Mouse (Mus musculus) hindbrain, embryonic 10.5 days (tissue): ENCODE data around the gene Kcng1. TPM values are rescaled to one million over a fixed set of nuclear protein-coding genes. Genes with fewer than 3 reads are reported as not detected.

Source experiments
- DNase-seq: peaks from one replicate; pipeline ENCODE4 v3.0.0-alpha.2; 2017; ENCODE audit warnings: low spot score
- H3K27ac ChIP-seq: fragments of 300-500 bp; sonication (generic); 2 replicates; pipeline ENCODE4 v1.5.1; 2016; ENCODE audit warnings: mild to moderate bottlenecking, moderate library complexity
- H3K27me3 ChIP-seq: fragments of 300-500 bp; sonication (generic); 2 replicates; pipeline ENCODE4 v1.6.1; 2016; ENCODE audit warnings: mild to moderate bottlenecking; ENCODE audit not compliant: poor library complexity, insufficient read depth, severe bottlenecking
- H3K36me3 ChIP-seq: fragments of 300-500 bp; sonication (generic); 2 replicates; pipeline ENCODE4 v1.6.1; 2016; ENCODE audit warnings: mild to moderate bottlenecking, moderate library complexity
- H3K4me1 ChIP-seq: fragments of 300-500 bp; sonication (generic); replicated peaks from 2 replicates; pipeline ENCODE4 v1.6.1; 2016; ENCODE audit warnings: mild to moderate bottlenecking
- H3K4me3 ChIP-seq: fragments of 300-500 bp; sonication (generic); 2 replicates; pipeline ENCODE4 v1.5.1; 2016; ENCODE audit warnings: mild to moderate bottlenecking, moderate library complexity
- H3K9me3 ChIP-seq: fragments of 300-500 bp; sonication (generic); 2 replicates; pipeline ENCODE4 v1.6.1; 2016; ENCODE audit warnings: mild to moderate bottlenecking, moderate library complexity
- WGBS: fragments of 180-500 bp; shearing (Covaris S2); methylation state at CpG from one replicate; pipeline ENCODE4 v1.1.7; 2016; 5-methylcytosine and 5-hydroxymethylcytosine counted together
- polyA plus RNA-seq: library from polyadenylated mRNA; unstranded; fragments of >200 nt; fragmentation: Nextera tagmentation; extraction: Ambion mirVana; gene quantifications from 2 replicates; pipeline ENCODE4 v1.2.1, GENCODE M21; 2016

The Kcng1 gene
- polyA plus RNA-seq, 1 experiment from 2014 or later = 2.2 TPM

DNA sequence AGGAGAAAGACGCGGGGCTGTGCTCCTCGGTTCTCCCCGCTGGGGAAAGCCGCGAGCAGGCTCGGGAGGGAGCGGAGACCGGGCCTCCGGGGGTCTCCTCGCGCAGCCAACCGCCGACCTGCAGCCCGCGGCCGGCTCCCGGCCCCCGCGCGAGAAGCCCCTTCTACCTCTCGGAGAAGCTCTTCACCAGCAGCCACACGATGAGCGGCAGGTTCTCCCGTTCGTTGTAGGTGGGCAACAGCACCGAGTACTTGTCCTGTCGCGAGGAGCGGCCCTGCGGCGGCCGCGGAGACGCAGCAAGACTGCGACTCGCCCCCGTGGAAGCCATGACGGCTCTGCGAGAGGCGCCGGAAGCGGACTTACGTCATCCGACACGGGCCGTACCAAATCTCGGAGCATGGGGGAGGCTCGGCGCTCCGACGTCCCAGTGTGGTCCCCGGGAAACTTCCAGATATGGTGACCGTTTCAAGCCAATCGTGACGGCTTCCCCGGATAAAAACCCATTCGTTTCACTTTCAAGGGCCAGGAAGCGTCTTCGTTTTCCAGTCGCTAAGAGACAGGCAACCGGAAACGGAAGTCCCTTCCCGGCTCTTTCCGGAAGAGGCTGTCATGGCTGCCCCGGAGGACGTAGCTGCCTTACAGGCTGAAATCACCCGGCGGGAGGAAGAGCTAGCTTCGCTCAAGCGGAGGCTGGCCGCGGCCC, 51.4 kb downstream of the Kcng1 start, which contains the start of the genes Gm20716, Dpm1 and Mocs3:
Gm20716 (minus strand) TSS at position 339 of the 703 bp plus-strand sequence.
Dpm1 (minus strand) TSS at position 566 of the 703 bp plus-strand sequence.
Mocs3 (plus strand) TSS at position 597 of the 703 bp plus-strand sequence.
- Histone ChIP-seq H3K4me3 (peak within 1 kb of the TSS; percentile 100), H3K4me1 (peaks cover 37% of the 10 kb centered on the region), H3K27me3 (no peaks in the 10 kb centered on the region), H3K27ac (peak within 1 kb of the TSS; percentile 98), H3K36me3 (peaks cover 60% of the 10 kb centered on the region), H3K9me3 (no peaks in the 10 kb centered on the region)
- DNase-seq = peak; percentile 92
- under 1% methylated on average over 73 of the region's 73 CpGs for WGBS

DNA sequence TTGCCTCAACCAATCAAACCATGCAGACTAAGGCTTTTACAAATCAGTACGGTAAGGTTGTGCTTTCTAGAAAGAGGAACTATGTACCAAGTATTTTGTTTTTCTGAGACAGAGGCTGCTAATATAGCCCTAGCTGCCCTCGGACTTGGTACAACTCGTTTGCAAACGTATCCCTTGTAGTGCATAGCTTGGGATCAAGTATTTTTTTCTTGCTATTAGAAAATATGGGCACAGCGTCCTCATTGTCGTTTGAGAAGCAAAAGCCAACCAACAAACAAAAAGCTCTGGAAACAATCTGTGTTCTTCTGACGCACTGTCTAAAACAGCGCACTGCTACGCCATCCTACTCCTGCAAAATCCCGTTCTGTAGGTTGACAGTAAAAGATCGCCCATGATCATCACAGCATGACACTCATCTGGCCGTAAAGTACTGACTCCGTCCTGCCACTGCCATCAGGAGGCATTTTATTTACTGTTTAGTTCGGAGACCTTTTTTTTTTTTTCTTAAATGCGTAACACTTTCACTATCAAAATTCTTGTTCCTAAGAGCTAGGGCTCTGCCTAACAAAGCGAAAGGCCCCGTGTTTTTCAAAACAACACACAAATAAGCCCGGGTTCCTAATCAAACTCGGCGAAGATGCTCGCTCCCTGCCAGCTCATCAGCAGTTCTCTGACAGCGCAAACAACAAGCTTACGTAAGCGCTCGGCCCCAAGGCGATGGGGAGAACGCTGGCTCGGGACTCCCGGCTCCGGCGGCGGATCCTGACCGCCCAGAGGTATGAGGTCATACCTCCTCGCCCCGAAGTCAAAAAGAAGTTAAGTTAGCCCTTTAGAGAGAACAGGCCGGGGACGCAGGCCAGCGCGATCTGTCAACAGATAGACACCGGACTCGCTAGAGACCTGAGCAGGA, 52.2 kb downstream of the Kcng1 start:
- peak overlapping the region; percentile 100 for H3K4me3 ChIP-seq
- H3K27ac ChIP-seq = peak overlapping the region; percentile 98
- H3K9me3 ChIP-seq = no peaks in the 10 kb centered on the region
- 21% methylated on average over 41 of the region's 41 CpGs for WGBS
- DNase-seq = peak; percentile 18
- H3K36me3 ChIP-seq = peaks cover 60% of the 10 kb centered on the region
- peaks cover 37% of the 10 kb centered on the region for H3K4me1 ChIP-seq
- no peaks in the 10 kb centered on the region for H3K27me3 ChIP-seq

DNA sequence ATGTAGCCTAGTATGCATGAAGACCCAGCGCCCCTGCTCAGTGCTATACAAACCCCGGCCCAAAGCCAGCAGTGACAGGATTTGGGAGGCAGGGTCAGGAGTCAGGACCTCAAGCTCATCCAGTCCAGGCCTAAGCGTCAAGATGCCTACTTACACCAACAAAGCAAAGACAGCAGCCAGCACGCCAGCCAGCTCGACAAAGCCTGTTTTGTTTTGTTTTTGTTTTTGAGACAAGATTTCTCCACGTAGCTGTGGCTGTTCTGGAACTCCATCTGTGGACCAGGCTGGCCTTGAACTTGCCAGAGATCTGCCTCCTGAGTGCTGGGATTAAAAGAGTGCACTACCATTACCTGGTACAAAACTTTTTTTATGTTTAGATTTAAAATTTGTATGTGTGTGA, 58.2 kb downstream of the Kcng1 start:
- H3K4me3 ChIP-seq = no peak overlapping the region
- H3K4me1 ChIP-seq = peaks cover 5% of the 10 kb centered on the region
- no peaks in the 10 kb centered on the region for H3K9me3 ChIP-seq
- 84% methylated on average over 6 of the region's 6 CpGs for WGBS
- no peaks in the 10 kb centered on the region for H3K27me3 ChIP-seq
- peaks cover 87% of the 10 kb centered on the region for H3K36me3 ChIP-seq
- H3K27ac ChIP-seq = no peak overlapping the region
- DNase-seq = no peak

DNA sequence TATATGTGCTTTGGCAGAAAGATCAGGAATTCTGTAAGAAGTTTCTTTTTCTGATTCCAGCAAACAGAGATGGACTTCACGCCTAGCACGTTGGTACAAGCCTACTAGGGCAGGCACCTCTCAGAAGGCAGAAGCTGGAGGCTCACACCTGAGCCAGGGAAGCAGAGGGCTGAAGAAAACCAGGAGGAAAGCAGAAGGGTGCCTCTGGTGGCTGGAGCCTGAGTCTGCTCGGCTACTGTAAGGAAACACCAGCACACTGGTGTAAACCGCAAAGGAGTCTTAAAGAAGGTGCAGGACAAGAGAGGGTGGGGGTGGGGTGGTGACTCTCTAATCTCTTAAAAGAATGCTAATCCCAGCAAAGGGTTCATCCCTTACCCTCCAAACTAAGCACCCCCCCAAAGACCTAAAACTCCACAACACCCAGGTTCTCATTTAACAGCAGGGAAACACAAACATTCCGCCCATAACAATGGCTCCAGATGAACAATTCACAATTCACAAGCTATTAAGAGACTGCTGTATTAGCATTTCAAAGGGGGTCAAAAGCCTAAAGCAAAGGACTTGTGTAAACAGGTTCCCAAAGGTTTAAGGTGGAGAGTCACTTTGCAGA, 67.6 kb downstream of the Kcng1 start:
- peaks cover 98% of the 10 kb centered on the region for H3K36me3 ChIP-seq

More for the DNA sequence above, 67.6 kb downstream of the Kcng1 start:
- Histone ChIP-seq H3K9me3 (no peaks in the 10 kb centered on the region), H3K27me3 (no peaks in the 10 kb centered on the region), H3K4me3 (no peak overlapping the region), H3K4me1 (no peaks in the 10 kb centered on the region), H3K27ac (no peak overlapping the region)
- DNase-seq = no peak
- 55% methylated on average over 5 of the region's 5 CpGs for WGBS

Other genes with a start within 250 kb of the Kcng1 start
- gene Pard6b, start 200.7 kb downstream of the Kcng1 start, polyA plus RNA-seq = 6.2 and 8.1 TPM in 2 replicates
- gene Adnp, start 74.6 kb downstream of the Kcng1 start, polyA plus RNA-seq = 2.3 and 2.7 TPM in 2 replicates
- 15.6 and 16.7 TPM in 2 replicates for gene Gm20716, start 51.4 kb downstream of the Kcng1 start, polyA plus RNA-seq
- 72.3 and 78.8 TPM in 2 replicates for gene Dpm1, start 51.1 kb downstream of the Kcng1 start, polyA plus RNA-seq
- gene Mocs3, start 51.1 kb downstream of the Kcng1 start, polyA plus RNA-seq = 7.0 and 7.6 TPM in 2 replicates